Mouse (Mus musculus) forebrain, embryonic 11.5 days (tissue): ENCODE results near the gene Grem2. TPM values are rescaled to one million over a fixed set of nuclear protein-coding genes. Genes with fewer than 3 reads are reported as not detected.

ENCODE experiments used
- ATAC-seq: fragments of 200-750 bp; cut with Nextera tagmentation; replicated peaks from 2 replicates; pipeline ENCODE4 v1.8.0; 2017; ENCODE audit warnings: moderate TSS enrichment; ENCODE audit not compliant: low FRiP score
- DNase-seq: peaks from one replicate; pipeline ENCODE4 v3.0.0-alpha.2; 2017; ENCODE audit warnings: low spot score
- H3K27ac ChIP-seq: fragments of 300-500 bp; sonication (generic); 2 replicates; pipeline ENCODE4 v1.5.1; 2014; ENCODE audit warnings: low read depth, low read length
- H3K27me3 ChIP-seq: fragments of 300-500 bp; sonication (generic); 2 replicates; pipeline ENCODE4 v1.6.1; 2014; ENCODE audit warnings: mild to moderate bottlenecking, low read length, mixed read lengths; ENCODE audit not compliant: control insufficient read depth, insufficient read depth
- H3K36me3 ChIP-seq: fragments of 300-500 bp; sonication (generic); 2 replicates; pipeline ENCODE4 v1.6.1; 2014; ENCODE audit warnings: mild to moderate bottlenecking, low read length, moderate library complexity, mixed read lengths; ENCODE audit not compliant: control insufficient read depth, insufficient read depth
- H3K4me1 ChIP-seq: fragments of 300-500 bp; sonication (generic); replicated peaks from 2 replicates; pipeline ENCODE4 v1.6.1; 2014; ENCODE audit warnings: low read length, mixed read lengths; ENCODE audit not compliant: control insufficient read depth, insufficient read depth
- H3K4me2 ChIP-seq: fragments of 300-500 bp; sonication (generic); 2 replicates; pipeline ENCODE4 v1.6.1; 2014; ENCODE audit warnings: low read depth, mild to moderate bottlenecking, low read length, moderate library complexity, mixed read lengths; ENCODE audit not compliant: severe bottlenecking
- H3K4me3 ChIP-seq: fragments of 300-500 bp; sonication (generic); 2 replicates; pipeline ENCODE4 v1.5.1; 2014; ENCODE audit warnings: low read depth, low read length
- H3K9ac ChIP-seq: fragments of 300-500 bp; sonication (generic); 2 replicates; pipeline ENCODE4 v1.6.1; 2014; ENCODE audit warnings: low read length
- H3K9me3 ChIP-seq: fragments of 300-500 bp; sonication (generic); 2 replicates; pipeline ENCODE4 v1.6.1; 2016; ENCODE audit warnings: low read length, mixed read lengths; ENCODE audit not compliant: control insufficient read depth
- WGBS: fragments of 180-500 bp; shearing (Covaris S2); extraction: QIAGEN DNeasy Blood & Tissue Kit; methylation state at CpG from one replicate; pipeline ENCODE4 v1.1.7; 2014; 5-methylcytosine and 5-hydroxymethylcytosine counted together
- polyA plus RNA-seq: library from polyadenylated mRNA; unstranded; fragments of >200 nt; fragmentation: Nextera tagmentation; extraction: Ambion mirVana; gene quantifications from 2 replicates; pipeline ENCODE4 v1.2.1, GENCODE M21; 2014

Gene Grem2
- 0.35 TPM in 2 replicates for polyA plus RNA-seq

- Histone ChIP-seq H3K4me3 (peak within 1 kb of the TSS; percentile 34), H3K9ac (peak within 1 kb of the TSS; percentile 37; the same call in 1 of the 2 replicates), H3K36me3 (no peaks in the 10 kb centered on the region), H3K9me3 (no peaks in the 10 kb centered on the region), H3K27me3 (no peaks in the 10 kb centered on the region; the same call in 1 of the 2 replicates), H3K4me2 (peak within 1 kb of the TSS; percentile 58), H3K4me1 (peaks cover 4% of the 10 kb centered on the region; the same call in 1 of the 2 replicates), H3K27ac (no peak within 1 kb of the TSS)
- ATAC-seq: peak; percentile 92
- WGBS: 4% methylated on average over 30 of the region's 30 CpGs
- DNase-seq: peak; percentile 72
Measured at GRCm38 (mm10) chr1:174921298-174921955, at the start of gene Grem2. Gene Grem2 (minus strand): TSS chr1:174921819.

DNA sequence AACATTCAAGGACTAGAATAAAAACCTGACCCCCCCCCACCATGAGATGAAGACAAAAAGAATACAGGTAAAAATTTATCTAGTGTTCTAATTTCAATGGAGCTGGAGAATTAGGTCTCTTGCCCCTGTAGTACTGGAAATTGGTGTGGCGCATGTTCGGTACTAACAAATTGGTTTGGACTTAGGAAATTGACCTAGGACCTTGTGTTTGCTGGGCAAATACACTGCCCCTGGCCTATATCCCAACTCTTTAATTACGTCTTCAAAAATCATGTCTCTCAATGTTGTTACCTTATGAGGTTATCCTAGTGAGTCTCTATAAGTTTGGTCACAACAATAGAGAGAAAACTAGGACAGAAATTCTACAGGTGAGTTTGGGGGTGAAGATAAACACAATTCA lies 38.2 kb upstream of the Grem2 start:
- Histone ChIP-seq H3K9ac (no peak overlapping the region), H3K4me2 (no peak overlapping the region), H3K27me3 (no peaks in the 10 kb centered on the region), H3K27ac (no peak overlapping the region), H3K4me1 (no peaks in the 10 kb centered on the region), H3K9me3 (no peaks in the 10 kb centered on the region), H3K36me3 (no peaks in the 10 kb centered on the region), H3K4me3 (no peak overlapping the region)
- WGBS: 93% methylated on average over 3 of the region's 3 CpGs
- ATAC-seq (no peak), DNase-seq (no peak)

DNA sequence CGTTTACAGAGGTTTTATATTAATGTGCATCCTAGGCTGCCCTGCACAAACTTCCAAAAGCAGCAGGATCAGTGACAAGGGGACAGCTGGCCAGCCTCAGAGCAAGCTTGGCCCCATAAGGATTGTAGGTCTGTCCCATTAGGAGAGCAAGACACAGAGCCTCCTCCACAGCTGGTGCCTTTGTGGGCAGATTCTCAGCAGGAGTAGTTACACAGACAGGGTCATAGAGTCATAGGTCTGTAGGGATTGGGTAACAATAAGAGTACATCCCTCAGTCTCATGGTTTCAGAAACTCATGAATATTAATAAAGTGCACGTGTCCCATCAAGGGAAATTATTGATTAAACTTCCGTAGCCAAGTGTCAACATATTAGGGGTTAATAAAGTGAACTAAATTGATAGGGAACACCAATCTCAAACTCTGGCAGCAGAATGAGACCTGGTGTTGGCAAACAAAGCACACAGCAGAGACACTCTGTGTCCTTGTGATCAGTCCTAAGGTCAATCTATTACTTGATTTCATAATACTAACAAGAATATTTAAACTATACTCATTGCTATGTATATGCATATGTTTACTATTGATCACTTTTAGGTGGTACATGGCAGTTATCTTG lies 9.5 kb upstream of the Grem2 start:
- Histone ChIP-seq H3K4me3 (no peak overlapping the region), H3K9ac (no peak overlapping the region), H3K4me1 (no peaks in the 10 kb centered on the region), H3K27me3 (no peaks in the 10 kb centered on the region), H3K27ac (no peak overlapping the region), H3K36me3 (no peaks in the 10 kb centered on the region), H3K4me2 (no peak overlapping the region), H3K9me3 (no peaks in the 10 kb centered on the region)
- WGBS: 72% methylated on average over 3 of the region's 3 CpGs
- DNase-seq (no peak), ATAC-seq (peak; percentile 61)

DNA sequence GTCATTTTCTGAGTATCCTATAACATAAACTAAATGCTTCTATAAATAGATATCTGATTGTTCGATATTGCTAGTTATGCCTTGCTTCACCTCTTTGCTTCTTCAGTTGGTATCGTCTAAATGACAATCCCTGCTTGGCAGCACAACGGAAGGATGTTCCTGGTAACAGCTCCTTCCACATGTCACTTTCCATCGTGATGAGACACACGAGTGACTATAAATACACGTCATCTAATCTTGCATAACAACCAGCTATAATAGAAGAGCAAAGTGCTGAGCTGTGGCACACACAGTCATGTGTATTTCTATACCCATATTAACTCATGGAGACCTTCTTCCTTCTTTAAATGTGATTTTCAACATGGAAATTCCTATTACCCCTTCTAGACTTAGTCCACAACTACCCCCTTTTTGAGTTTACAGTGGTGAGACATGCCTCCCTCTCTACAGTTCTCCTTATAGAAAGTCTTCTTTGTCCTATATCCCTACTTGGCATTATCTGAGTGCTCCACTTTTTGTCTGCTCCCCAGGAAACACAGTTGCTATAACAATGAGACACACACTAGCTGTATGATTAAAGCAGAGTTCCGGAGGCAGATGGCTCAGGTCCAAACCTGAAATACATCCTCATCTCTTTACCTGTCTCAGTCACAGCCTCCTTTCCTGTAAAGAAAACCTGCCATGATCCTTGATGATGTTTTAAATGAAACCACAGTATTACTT lies 8.0 kb upstream of the Grem2 start:
- no peaks in the 10 kb centered on the region for H3K9me3 ChIP-seq
- no peaks in the 10 kb centered on the region for H3K4me1 ChIP-seq
- H3K9ac ChIP-seq: no peak overlapping the region
- no peaks in the 10 kb centered on the region for H3K27me3 ChIP-seq
- DNase-seq (no peak), ATAC-seq (no peak)
- H3K27ac ChIP-seq: no peak overlapping the region
- 88% methylated on average over 7 of the region's 7 CpGs for WGBS
- H3K36me3 ChIP-seq: no peaks in the 10 kb centered on the region
- H3K4me2 ChIP-seq: no peak overlapping the region
- no peak overlapping the region for H3K4me3 ChIP-seq

DNA sequence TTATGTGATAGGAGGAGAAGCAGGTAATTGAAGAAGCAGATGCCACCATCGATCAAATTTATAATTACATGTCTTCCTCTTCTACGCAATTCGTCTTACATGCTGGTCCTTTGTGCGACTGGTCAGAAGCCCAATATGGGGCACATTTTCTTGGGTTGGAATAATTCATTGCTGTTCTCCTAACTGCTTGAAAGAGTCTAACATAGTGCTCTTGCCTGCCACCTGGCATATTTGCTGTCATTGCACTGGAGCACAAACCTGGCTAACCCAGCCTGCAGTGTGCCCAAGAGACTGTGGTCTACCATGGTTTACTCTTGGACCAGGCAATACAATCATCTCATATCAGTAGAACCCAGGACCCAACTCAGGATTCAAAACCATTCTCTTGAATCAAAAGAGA lies 2.7 kb downstream of the Grem2 start:
- Histone ChIP-seq H3K4me1 (peaks cover 4% of the 10 kb centered on the region; the same call in 1 of the 2 replicates), H3K27me3 (no peaks in the 10 kb centered on the region; the same call in 1 of the 2 replicates), H3K4me2 (no peak overlapping the region), H3K27ac (no peak overlapping the region), H3K4me3 (no peak overlapping the region), H3K9ac (no peak overlapping the region), H3K36me3 (no peaks in the 10 kb centered on the region), H3K9me3 (no peaks in the 10 kb centered on the region)
- no peak for ATAC-seq
- DNase-seq: no peak
- WGBS: 97% methylated on average over 4 of the region's 4 CpGs

DNA sequence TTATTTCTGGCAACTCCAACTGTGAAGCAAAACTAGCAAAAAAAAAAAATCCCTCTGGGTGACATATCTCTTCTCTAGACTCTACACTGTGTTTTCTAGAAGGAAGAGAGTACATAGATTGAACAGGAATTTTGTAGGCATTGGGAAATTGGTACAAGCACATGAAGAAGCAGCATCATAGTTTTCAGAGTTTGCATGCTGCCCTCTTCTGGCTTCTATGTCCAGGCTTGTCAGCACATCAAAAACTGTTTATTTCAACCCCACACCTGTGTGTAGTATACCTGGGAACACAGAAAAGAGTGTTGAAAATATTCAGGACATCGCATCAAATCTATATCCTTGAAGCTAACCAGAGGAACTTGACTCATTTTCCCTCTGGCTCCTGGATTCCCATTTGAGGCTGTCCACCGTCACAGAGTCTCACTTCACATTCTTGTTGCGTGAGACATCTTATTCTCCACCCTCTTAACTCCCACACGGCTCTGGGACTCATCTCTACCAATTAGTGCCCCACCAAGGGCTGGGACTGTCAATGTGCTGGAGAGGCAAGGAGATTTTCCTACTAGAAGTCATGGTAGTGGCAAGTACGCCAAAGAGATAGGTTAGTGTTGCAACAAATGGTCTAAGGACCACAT lies 3.3 kb downstream of the Grem2 start:
- H3K27me3 ChIP-seq: no peaks in the 10 kb centered on the region; the same call in 1 of the 2 replicates
- no peak for ATAC-seq
- H3K4me3 ChIP-seq: no peak overlapping the region
- H3K36me3 ChIP-seq: no peaks in the 10 kb centered on the region
- H3K9me3 ChIP-seq: no peaks in the 10 kb centered on the region
- H3K27ac ChIP-seq: no peak overlapping the region
- peaks cover 4% of the 10 kb centered on the region; the same call in 1 of the 2 replicates for H3K4me1 ChIP-seq
- H3K9ac ChIP-seq: no peak overlapping the region
- WGBS: 83% methylated on average over 5 of the region's 5 CpGs
- no peak for DNase-seq
- no peak overlapping the region for H3K4me2 ChIP-seq

DNA sequence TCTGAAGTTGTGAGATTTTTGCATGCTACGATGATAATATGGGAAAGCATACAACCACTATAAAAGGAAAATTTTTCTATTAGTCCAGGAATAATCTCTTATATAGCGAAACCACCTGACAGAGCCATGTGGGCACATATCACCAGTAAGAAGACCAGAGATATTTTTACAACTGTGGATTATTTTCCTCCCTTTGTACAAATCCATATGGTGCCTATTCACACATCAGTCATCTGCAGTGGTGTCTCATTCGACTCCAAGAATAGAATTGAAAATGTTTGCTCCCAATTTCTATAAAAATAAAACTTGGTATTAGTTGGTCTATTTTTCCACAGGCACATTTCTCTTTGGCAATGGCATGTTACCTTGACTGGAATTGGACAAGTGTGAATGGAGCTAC lies 11.8 kb downstream of the Grem2 start:
- 85% methylated on average over 3 of the region's 3 CpGs for WGBS
- Histone ChIP-seq H3K27me3 (no peaks in the 10 kb centered on the region), H3K4me1 (no peaks in the 10 kb centered on the region), H3K36me3 (no peaks in the 10 kb centered on the region), H3K4me2 (no peak overlapping the region), H3K9ac (no peak overlapping the region), H3K9me3 (no peaks in the 10 kb centered on the region), H3K27ac (no peak overlapping the region), H3K4me3 (no peak overlapping the region)
- ATAC-seq (no peak), DNase-seq (no peak)

GRCm38 (mm10) chr1:174908232-174908631 lies 13.4 kb downstream of the Grem2 start:
- H3K9ac ChIP-seq: no peak overlapping the region
- WGBS: 85% methylated on average over 5 of the region's 5 CpGs
- DNase-seq (no peak), ATAC-seq (no peak)
- H3K36me3 ChIP-seq: no peaks in the 10 kb centered on the region
- H3K27me3 ChIP-seq: no peaks in the 10 kb centered on the region
- no peak overlapping the region for H3K4me3 ChIP-seq
- H3K27ac ChIP-seq: no peak overlapping the region
- H3K9me3 ChIP-seq: no peaks in the 10 kb centered on the region
- H3K4me1 ChIP-seq: no peaks in the 10 kb centered on the region
- H3K4me2 ChIP-seq: no peak overlapping the region
